Mouse (Mus musculus) gastrocnemius, postnatal 25 days (tissue): Measurements from ENCODE around the gene Ccdc18. TPM values are rescaled to one million over a fixed set of nuclear protein-coding genes. Genes with fewer than 3 reads are reported as not detected.
"Not testable (repeated sequence)": the region's sequence is repeated elsewhere in the genome, so short reads cannot be mapped to it uniquely, and the experiment has no call there.

ENCODE experiments used
- DNase-seq: peaks from one replicate; pipeline ENCODE4 v3.0.0; 2022
- long read RNA-seq, 2 experiments: library from polyadenylated mRNA; stranded (forward); transcript quantifications; one replicate each; pipeline ENCODE4 v2.0.0; 2021
- total RNA-seq, 2 experiments: library from RNA; stranded (reverse); gene quantifications; 1 replicate in 1 of 2; 2 replicates in 1 of 2; pipeline ENCODE4 v1.2.3; 2021

Gene Ccdc18
- total RNA-seq, result under 1 TPM; 0.32 to 0.46 TPM
- long read RNA-seq, experiment 1, result 0 reads
- long read RNA-seq, experiment 2, partial matches to known transcripts, result 1 of 1 reads
- long read RNA-seq, experiment 2, other reads (novel, unspliced or antisense), result 0 of 1 reads

- DNase-seq, result peak; percentile 97
These were observed at the start of gene Ccdc18, which contains the start of gene Tmed5 for GRCm38 (mm10) chr5:108132441-108133243. Gene Ccdc18, plus strand, starts transcription at chr5:108132875. Gene Tmed5, minus strand, starts transcription at chr5:108132620.

DNA sequence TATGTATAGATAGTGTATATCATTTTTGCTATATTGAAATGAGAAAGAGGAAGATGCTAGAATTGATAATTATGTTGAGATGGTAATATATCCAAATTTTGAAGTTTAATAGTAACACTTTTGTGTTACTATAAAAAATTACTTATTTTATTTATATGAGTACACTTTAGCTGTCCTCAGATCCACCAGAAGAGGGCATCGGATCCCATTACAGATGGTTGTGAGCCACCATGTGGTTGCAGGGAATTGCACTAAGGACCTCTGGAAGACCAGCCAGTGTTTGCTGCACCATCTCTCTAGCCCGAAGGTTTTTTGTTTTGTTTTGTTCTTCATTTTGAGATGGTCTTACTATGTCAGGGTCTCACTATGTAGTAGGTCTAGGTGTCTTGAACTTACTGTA is 47.2 kb upstream of the Ccdc18 start:
- DNase-seq, result no peak

DNA sequence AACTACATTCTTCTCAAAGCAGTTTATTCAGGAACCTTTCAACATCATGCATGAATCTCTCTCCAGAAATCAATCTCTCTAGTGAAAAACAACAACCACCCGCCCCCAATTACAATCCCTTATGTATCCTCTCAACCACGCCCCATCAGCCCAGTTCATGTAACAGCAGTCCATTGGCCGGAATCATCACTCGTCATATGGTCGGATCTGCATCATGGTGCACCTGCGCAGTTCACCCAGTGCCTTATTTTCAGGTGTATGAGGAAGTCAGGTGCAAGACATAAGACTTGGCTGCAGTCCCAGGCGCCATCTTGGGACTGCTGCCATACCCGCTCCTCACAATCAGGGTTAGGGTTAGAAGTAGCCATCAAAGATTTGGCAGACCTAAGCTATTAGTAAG is 39.9 kb upstream of the Ccdc18 start:
- DNase-seq, result not testable (repeated sequence)

DNA sequence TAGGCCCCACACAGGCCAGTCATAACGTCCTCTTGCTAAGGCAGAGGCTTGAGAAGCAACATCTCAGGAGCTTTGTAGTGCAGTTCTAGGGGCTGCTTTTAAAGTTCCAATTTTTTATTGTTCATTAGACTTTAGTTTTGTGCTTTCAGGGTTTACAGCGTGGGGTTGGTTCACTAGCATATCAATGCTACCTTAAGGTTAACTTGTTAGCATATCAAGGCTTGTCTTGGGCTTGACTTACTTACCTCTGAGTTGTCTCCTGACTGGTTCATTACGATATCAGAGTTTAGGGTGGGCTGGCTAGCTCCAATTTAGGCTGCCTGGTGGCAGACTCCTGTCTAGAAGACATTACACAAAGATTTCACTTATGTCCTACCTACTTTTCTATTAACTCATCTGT is 35.0 kb upstream of the Ccdc18 start:
- no peak for DNase-seq

- DNase-seq, result no peak
These were observed 32.5 kb upstream of the Ccdc18 start for GRCm38 (mm10) chr5:108100196-108100595.

DNA sequence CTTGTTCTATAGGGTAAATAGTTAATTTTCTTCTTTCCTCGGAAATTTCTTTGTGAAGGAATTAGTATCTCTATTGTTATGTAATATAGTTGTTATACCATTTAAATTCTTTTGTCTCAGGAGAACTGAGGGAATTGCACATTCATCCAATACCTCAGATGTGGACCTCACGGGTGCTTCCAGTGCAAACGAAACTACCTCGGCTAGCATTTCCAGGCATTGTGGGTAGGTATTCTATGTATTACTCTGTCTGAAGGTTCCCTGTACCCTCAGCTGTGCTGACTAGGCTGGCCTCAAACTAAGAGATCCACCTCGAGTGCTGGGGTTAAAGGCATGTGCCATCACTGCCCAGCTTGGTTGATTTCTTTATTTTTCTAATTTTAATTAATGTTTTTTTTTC is 28.4 kb upstream of the Ccdc18 start:
- no peak for DNase-seq

DNA sequence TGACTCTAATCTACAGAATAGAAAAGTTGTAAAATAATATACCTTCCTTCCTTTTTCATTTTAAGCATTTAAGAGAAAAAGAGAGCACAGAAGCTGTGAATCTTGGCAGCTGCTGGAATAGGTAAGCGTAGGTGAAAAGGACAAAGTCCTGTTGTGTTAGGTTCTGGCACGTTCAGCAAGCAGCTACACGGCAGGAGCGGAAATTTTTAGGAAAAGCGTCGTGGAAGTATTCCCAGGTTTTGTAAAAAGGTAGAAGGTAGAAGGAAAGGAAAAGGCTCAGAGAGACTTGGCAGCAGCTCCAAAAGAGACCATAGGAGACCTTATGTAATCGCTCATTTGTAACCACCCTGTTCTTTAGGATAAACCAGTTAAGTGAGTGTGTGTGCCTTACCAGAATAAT is 23.3 kb upstream of the Ccdc18 start:
- DNase-seq, result no peak

- no peak for DNase-seq
These were observed 15.0 kb upstream of the Ccdc18 start for GRCm38 (mm10) chr5:108117693-108118092.

- DNase-seq, result no peak
These were observed 12.3 kb upstream of the Ccdc18 start for GRCm38 (mm10) chr5:108120221-108120900.

GRCm38 (mm10) chr5:108131849-108132440 is 730 bp upstream of the Ccdc18 start:
- peak; percentile 32 for DNase-seq

GRCm38 (mm10) chr5:108152592-108152991 is 19.9 kb downstream of the Ccdc18 start:
- DNase-seq, result no peak

GRCm38 (mm10) chr5:108160796-108161195 is 28.1 kb downstream of the Ccdc18 start:
- no peak for DNase-seq

GRCm38 (mm10) chr5:108163695-108164094 is 31.0 kb downstream of the Ccdc18 start:
- DNase-seq, result no peak

DNA sequence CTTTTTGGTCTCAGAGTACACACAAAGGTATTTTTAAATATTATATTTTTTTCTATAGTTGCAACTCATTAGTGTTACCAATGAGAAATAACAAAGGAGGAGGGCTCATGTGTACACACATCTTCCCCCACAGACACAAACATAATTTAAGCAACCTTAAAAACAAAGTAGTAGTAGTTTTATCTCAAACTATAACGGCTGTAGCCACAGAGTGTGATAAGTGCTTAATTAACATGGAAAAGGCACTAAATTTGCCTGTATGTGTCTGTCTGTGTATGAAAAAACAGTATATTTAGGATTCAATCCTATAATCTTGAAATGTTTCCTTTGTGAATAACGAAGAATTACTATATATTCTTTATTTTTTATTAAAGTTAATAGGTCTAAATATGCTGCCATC is 51.4 kb downstream of the Ccdc18 start:
- no peak for DNase-seq

- DNase-seq, result no peak
These were observed 56.3 kb downstream of the Ccdc18 start for GRCm38 (mm10) chr5:108188967-108189366.

GRCm38 (mm10) chr5:108206008-108206407 is 73.3 kb downstream of the Ccdc18 start:
- DNase-seq, result no peak

DNA sequence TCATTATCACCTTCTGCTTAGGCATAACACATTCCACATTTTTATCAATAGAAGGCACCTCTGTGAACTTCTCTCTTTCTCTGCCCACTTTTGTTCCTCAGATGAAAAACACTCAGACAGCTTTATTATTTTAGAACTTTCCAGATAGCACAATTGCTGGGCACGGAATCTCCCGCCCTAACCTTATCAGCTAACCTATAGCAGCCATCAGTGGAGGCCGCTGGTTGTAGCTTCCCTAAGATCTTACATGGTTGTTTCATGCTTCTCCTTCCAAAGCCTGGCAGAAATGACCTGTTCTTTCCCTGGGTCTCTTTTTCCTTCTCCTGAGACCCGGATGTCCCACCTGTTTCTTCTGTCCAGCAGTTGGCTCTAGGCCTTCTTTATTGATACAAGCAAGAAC is 78.8 kb downstream of the Ccdc18 start:
- no peak for DNase-seq

DNA sequence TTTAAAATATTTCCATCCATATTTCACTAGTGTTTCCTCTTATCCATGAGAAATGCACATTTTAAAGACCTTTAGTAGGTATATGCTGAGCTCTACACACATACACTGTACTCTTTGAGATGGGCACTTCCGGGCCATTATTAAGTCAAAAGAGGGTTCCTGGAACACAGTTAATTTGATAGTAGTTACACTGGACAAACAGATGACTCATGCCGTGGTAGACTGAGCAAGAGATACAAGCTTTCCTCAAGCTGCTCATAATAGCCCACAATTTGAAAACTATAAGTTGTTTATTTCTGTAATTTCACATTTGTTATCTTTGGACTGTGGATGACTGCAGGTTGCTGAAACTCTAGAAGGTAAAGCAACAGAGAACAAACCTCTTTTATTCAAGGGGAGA is 82.3 kb downstream of the Ccdc18 start:
- no peak for DNase-seq

GRCm38 (mm10) chr5:108224077-108224476 is 91.4 kb downstream of the Ccdc18 start:
- no peak for DNase-seq

GRCm38 (mm10) chr5:108226159-108226558 is 93.5 kb downstream of the Ccdc18 start:
- DNase-seq, result no peak

- DNase-seq, result no peak
These were observed 113.7 kb downstream of the Ccdc18 start for GRCm38 (mm10) chr5:108246314-108246765.

DNA sequence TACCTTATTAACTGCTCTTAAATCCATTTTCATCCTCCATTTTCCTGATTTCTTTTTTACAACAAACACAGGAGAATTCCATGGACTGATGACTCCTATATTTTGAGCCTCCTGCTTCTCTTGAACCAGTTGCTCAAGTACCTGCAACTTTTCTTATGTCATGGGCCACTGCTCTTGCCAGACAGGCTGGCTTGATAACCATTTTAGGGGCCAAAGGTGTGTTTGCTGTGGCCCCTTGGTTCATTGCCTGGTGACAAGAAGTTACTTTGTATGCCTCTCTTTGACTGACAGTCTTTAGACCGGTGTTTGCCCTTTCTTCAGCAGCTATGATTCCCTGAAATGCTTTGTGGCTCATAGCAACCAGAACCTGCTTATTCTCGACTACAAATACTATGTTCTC is 117.4 kb downstream of the Ccdc18 start:
- DNase-seq, result no peak

- DNase-seq, result no peak
These were observed 122.6 kb downstream of the Ccdc18 start for GRCm38 (mm10) chr5:108255259-108255658.
